In the genomic region with DNA sequence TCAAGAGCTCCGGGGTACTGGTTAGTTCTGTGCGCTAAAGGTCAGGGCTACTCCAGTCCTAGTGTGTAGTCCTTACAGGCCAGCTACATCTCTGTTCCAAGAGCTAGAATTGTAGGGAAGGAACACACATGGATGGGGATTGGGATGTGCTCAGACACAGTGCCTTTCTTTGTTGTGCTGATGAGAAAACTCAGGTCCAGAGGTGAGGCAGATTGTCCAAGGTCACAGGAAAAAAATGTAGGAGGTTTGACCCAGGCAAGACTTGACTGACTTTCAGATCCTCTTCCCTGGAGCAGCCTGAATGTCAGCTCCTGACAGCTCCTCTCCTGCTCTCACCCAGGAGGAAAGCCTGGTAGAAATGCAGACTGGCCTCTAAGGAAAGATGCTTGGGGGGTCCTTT, we compare ENCODE assay signal across 19 mouse cellular contexts. TPM values are rescaled to one million over a fixed set of nuclear protein-coding genes. Genes with fewer than 3 reads are reported as not detected.
"Had no signal": no experiment of that assay in that cellular context is flagged by ENCODE, and none has a peak within 500 bp of the region (broad histone marks: within the 10 kb centered on the region; RNA-seq: fewer than 3 reads in every experiment).

No protein-coding gene starts in this region.

- H3K36me3 ChIP-seq: midbrain, embryonic 15.5 days; neural tube, embryonic 15.5 days; stomach, embryonic 15.5 days had no signal

- H3K9me3 ChIP-seq: midbrain, embryonic 13.5 days; midbrain, embryonic 15.5 days; neural tube, embryonic 13.5 days; neural tube, embryonic 15.5 days; stomach, embryonic 15.5 days had no signal

- DNase-seq: lung, adult 18-20 months; lung, embryonic 14.5 days; lung, postnatal 10 days; lung, postnatal 4 days; retina, postnatal 1 day; right cerebral cortex, adult 18-20 months; right cerebral cortex, postnatal 25 days; thymus, adult 2 months; thymus, postnatal 14 days; thymus, postnatal 36 days had no signal

- H3K4me3 ChIP-seq: midbrain, embryonic 13.5 days; midbrain, embryonic 15.5 days; myocyte; neural tube, embryonic 13.5 days; neural tube, embryonic 15.5 days; stomach, embryonic 15.5 days had no signal

- ATAC-seq: midbrain, embryonic 13.5 days; midbrain, embryonic 15.5 days had no signal

- H3K4me1 ChIP-seq: stomach, embryonic 15.5 days had no signal

- H3K4me2 ChIP-seq: lung, embryonic 14.5 days; midbrain, embryonic 11.5 days; midbrain, embryonic 13.5 days; midbrain, embryonic 15.5 days; neural tube, embryonic 13.5 days; neural tube, embryonic 15.5 days; stomach, embryonic 15.5 days had no signal

- H3K9ac ChIP-seq: lung, embryonic 14.5 days; midbrain, embryonic 13.5 days; midbrain, embryonic 15.5 days; neural tube, embryonic 13.5 days; neural tube, embryonic 15.5 days; stomach, embryonic 15.5 days had no signal

- H3K27me3 ChIP-seq: midbrain, embryonic 13.5 days; midbrain, embryonic 15.5 days; neural tube, embryonic 15.5 days; stomach, embryonic 15.5 days had no signal

- H3K27ac ChIP-seq: midbrain, embryonic 15.5 days; neural tube, embryonic 13.5 days; neural tube, embryonic 15.5 days; stomach, embryonic 15.5 days; stomach, postnatal 0 days had no signal

RNA-seq across cellular contexts. Expression of a gene that starts 29.7 kb away (rescaled TPM):
- total RNA-seq: megakaryocyte-erythroid progenitor cell, adult 5-6 weeks had no signal
